Mouse (Mus musculus) left cerebral cortex, adult 8-10 months (tissue): ENCODE results near the gene Shmt2. TPM values are rescaled to one million over a fixed set of nuclear protein-coding genes. Genes with fewer than 3 reads are reported as not detected.
A peak's percentile ranks its signal among the peaks of the same experiment; 100 is the strongest.

Experiments used
- DNase-seq, 2 experiments: peaks; one replicate each; pipeline ENCODE4 v3.0.0; 2022; ENCODE audit warnings: low spot score in 2 of 2
- total RNA-seq, 4 experiments: library from RNA; stranded (reverse); gene quantifications; 2 replicates each; pipeline ENCODE4 v1.2.4; 2022

The Shmt2 gene
- total RNA-seq, 4 experiments from 2014 or later: 24.4 to 33.6 (median 25.7) TPM

- DNase-seq: no peak
Measured at GRCm38 (mm10) chr10:127512307-127512666, 10.0 kb downstream of the Shmt2 start.

- peak; percentile 62 to 97 for DNase-seq
Measured at GRCm38 (mm10) chr10:127511634-127512306, 10.5 kb downstream of the Shmt2 start.

GRCm38 (mm10) chr10:127510895-127511617 lies 11.2 kb downstream of the Shmt2 start:
- DNase-seq: no peak

GRCm38 (mm10) chr10:127509837-127510701 lies 12.2 kb downstream of the Shmt2 start:
- no peak for DNase-seq

GRCm38 (mm10) chr10:127509051-127509836 lies 13.0 kb downstream of the Shmt2 start:
- DNase-seq: peak; percentile 71 to 81

- peak; percentile 64 to 72 for DNase-seq
Measured at GRCm38 (mm10) chr10:127508239-127508638, 14.0 kb downstream of the Shmt2 start.

GRCm38 (mm10) chr10:127500894-127501893 lies 21.1 kb downstream of the Shmt2 start, which contains the start of gene Stac3:
Gene Stac3 (plus strand): TSS chr10:127501686.
- DNase-seq: no peak

GRCm38 (mm10) chr10:127500042-127500441 lies 22.2 kb downstream of the Shmt2 start:
- no peak for DNase-seq

GRCm38 (mm10) chr10:127499516-127499915 lies 22.7 kb downstream of the Shmt2 start:
- no peak for DNase-seq

GRCm38 (mm10) chr10:127496156-127496555 lies 26.1 kb downstream of the Shmt2 start:
- no peak for DNase-seq

GRCm38 (mm10) chr10:127492118-127492517 lies 30.1 kb downstream of the Shmt2 start:
- no peak for DNase-seq

GRCm38 (mm10) chr10:127491128-127491512 lies 31.1 kb downstream of the Shmt2 start:
- no peak for DNase-seq

GRCm38 (mm10) chr10:127490160-127491127 lies 31.8 kb downstream of the Shmt2 start:
- DNase-seq: no peak

- no peak for DNase-seq
Measured at GRCm38 (mm10) chr10:127488856-127489255, 33.4 kb downstream of the Shmt2 start.

GRCm38 (mm10) chr10:127485235-127485634 lies 37.0 kb downstream of the Shmt2 start:
- no peak for DNase-seq

- DNase-seq: peak; percentile 40 to 69
Measured at GRCm38 (mm10) chr10:127480833-127481813, 41.1 kb downstream of the Shmt2 start.

- no peak for DNase-seq
Measured at GRCm38 (mm10) chr10:127479131-127479530, 43.1 kb downstream of the Shmt2 start.
